8 mouse cellular contexts compared by ENCODE assay signal in genomic region chr4:150031234-150031890, GRCm38 (mm10). TPM values are rescaled to one million over a fixed set of nuclear protein-coding genes. Genes with fewer than 3 reads are reported as not detected.
A peak's percentile ranks its signal among the peaks of the same experiment; 100 is the strongest.
DNase-seq lines count a peak whose midpoint lies in the region; ATAC-seq lines count a peak whose summit lies in the region.

No protein-coding gene starts in this region.

- no peak for ATAC-seq in forebrain, embryonic 14.5 days
- no peak for ATAC-seq in midbrain, embryonic 12.5 days (ENCODE audit: low FRiP score, low read depth)
- no peak for ATAC-seq in monocyte, adult 5-6 weeks (replicated peaks; ENCODE audit: insufficient number of reproducible peaks, low FRiP score, low TSS enrichment, poor library complexity, severe bottlenecking)

- H3K4me3 ChIP-seq in forebrain, embryonic 14.5 days (ENCODE audit: low read depth, low read length) = peak overlapping the region; percentile 36; the same call in 1 of the 2 replicates
- H3K4me3 ChIP-seq in midbrain, embryonic 12.5 days = peak overlapping the region; percentile 38; the same call in 1 of the 2 replicates

- H3K27ac ChIP-seq in forebrain, embryonic 14.5 days (ENCODE audit: low read depth, low read length) = no peak overlapping the region
- no peak overlapping the region for H3K27ac ChIP-seq in midbrain, embryonic 12.5 days (replicated peaks)

- peak; percentile 56 to 82 for DNase-seq in adrenal gland, adult (ENCODE audit: inconsistent age in 2 of 2, low spot score in 1 of 2)
- DNase-seq in adrenal gland, adult 8-10 months = no peak
- peak; percentile 70 to 72 for DNase-seq in adrenal gland, postnatal 36 days
- peak; percentile 39 for DNase-seq in forebrain, embryonic 14.5 days (ENCODE audit: low spot score)
- DNase-seq in kidney, adult 9 months = peak; percentile 59
- no peak for DNase-seq in frontal cortex, postnatal 25 days (ENCODE audit: low spot score in 2 of 2)

- peak overlapping the region; percentile 82 for H3K4me2 ChIP-seq in forebrain, embryonic 14.5 days (ENCODE audit: low read length)
- peak overlapping the region; percentile 63 for H3K4me2 ChIP-seq in midbrain, embryonic 12.5 days (replicated peaks)

- H3K9ac ChIP-seq in forebrain, embryonic 14.5 days (ENCODE audit: low read length) = no peak overlapping the region
- H3K9ac ChIP-seq in midbrain, embryonic 12.5 days (replicated peaks) = no peak overlapping the region

- 16% methylated on average over 14 of the region's 14 CpGs for WGBS in forebrain, embryonic 14.5 days
- 17% methylated on average over 14 of the region's 14 CpGs for WGBS in midbrain, embryonic 12.5 days

- no peaks in the 10 kb centered on the region for H3K36me3 ChIP-seq in forebrain, embryonic 14.5 days (ENCODE audit: control insufficient read depth, insufficient read depth, low read length)
- no peaks in the 10 kb centered on the region for H3K36me3 ChIP-seq in midbrain, embryonic 12.5 days

- H3K9me3 ChIP-seq in forebrain, embryonic 14.5 days (replicated peaks; ENCODE audit: control insufficient read depth, low read length) = no peaks in the 10 kb centered on the region
- H3K9me3 ChIP-seq in midbrain, embryonic 12.5 days = no peaks in the 10 kb centered on the region

- peaks cover 71% of the 10 kb centered on the region for H3K27me3 ChIP-seq in forebrain, embryonic 14.5 days (replicated peaks; ENCODE audit: control insufficient read depth, insufficient read depth, low read length)
- H3K27me3 ChIP-seq in midbrain, embryonic 12.5 days = peaks cover 99% of the 10 kb centered on the region

- H3K4me1 ChIP-seq in forebrain, embryonic 14.5 days (ENCODE audit: control insufficient read depth, insufficient read depth, low read length) = peaks cover 11% of the 10 kb centered on the region
- H3K4me1 ChIP-seq in midbrain, embryonic 12.5 days = peaks cover 31% of the 10 kb centered on the region

RNA-seq across cellular contexts. Expression of gene H6pd, which starts 22.5 kb away (rescaled TPM):
- 100 to 1,000 TPM; 122 to 173 (median 155) TPM for total RNA-seq in adrenal gland, adult 8-10 months (2022)
- total RNA-seq in adrenal gland, postnatal 36 days (2021) = 100 to 1,000 TPM; 152 to 160 TPM
- polyA plus RNA-seq in forebrain, embryonic 14.5 days (2014; fragmentation: Nextera tagmentation; extraction: Ambion mirVana) = 1.5 and 1.8 TPM in 2 replicates
- 2.9 and 4.1 TPM in 2 replicates for polyA plus RNA-seq in midbrain, embryonic 12.5 days (2016; fragmentation: Nextera tagmentation; extraction: Ambion mirVana)
- 19.1 to 35.1 TPM (median 21.1 TPM) in 3 replicates for total RNA-seq in monocyte, adult 5-6 weeks (2017)

RNA-seq across cellular contexts. Expression of gene Gpr157, which starts 55.8 kb away (rescaled TPM):
- total RNA-seq in adrenal gland, adult 8-10 months (2022) = 1 to 10 TPM; 1.4 to 3.3 (median 2.3) TPM
- 1 to 10 TPM in 1 of 2 experiments, under 1 TPM in 1; 0.99 to 1.9 TPM for total RNA-seq in adrenal gland, postnatal 36 days (2021)
- 0.05 and 0.06 TPM in 2 replicates for polyA plus RNA-seq in forebrain, embryonic 14.5 days (2014; fragmentation: Nextera tagmentation; extraction: Ambion mirVana)
- polyA plus RNA-seq in midbrain, embryonic 12.5 days (2016; fragmentation: Nextera tagmentation; extraction: Ambion mirVana) = 0.43 and 0.58 TPM in 2 replicates
- 0.19 to 0.39 TPM (median 0.32 TPM) in 3 replicates for total RNA-seq in monocyte, adult 5-6 weeks (2017)

Comparison
In these comparisons a context has a peak if more than half of its experiments do, and no peak if none do; other contexts are left out.
1. DNase-seq: peak in adrenal gland, adult (2 of 2), adrenal gland, postnatal 36 days (2 of 2), forebrain, embryonic 14.5 days (single experiment) and kidney, adult 9 months (single experiment); none in adrenal gland, adult 8-10 months (single experiment) and frontal cortex, postnatal 25 days (0 of 2).